20 mouse cellular contexts compared by ENCODE assay signal in the genomic region with DNA sequence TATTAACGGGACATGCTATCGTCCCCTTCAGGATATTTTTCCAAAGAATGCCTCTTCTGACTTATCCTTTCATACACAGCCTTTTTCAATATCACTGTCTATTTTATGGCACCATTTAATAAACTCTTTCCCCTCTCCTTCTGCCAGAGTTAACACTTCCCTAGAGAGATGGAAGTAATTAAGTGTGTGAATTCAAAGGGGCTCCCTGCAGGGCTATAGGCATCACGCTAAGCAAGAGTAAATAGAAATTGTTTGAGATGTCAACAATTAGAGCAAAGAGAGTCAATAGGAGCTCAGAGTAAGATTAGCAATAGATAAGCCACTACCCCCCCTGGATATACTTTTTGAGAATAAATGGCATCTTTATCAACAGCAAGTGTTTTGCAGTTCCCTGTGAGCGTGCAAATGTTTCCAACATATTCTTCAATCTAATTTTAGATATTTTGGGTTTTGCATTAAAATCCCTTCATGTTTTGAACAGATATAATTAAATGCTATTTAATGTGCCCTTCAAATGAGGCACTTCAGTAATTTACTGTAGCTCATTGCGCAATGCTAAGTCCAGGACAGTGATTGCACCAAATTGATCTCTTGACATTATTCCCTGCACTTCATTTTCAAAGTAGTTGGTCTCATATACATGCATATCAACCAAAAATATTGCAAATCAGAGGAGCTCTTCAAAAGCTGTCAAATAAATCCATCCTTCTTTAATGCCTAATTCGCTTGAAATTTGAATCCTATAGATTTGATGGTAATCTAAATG.
DNase-seq lines count a peak whose midpoint lies in the region; ATAC-seq and TF ChIP-seq lines count a peak whose summit lies in the region.
"Had no signal": no experiment of that assay in that cellular context is flagged by ENCODE, and none has a peak within 500 bp of the region (broad histone marks: within the 10 kb centered on the region; RNA-seq: fewer than 3 reads in every experiment).

No protein-coding gene starts in this region.

- H3K4me2 ChIP-seq in hindbrain, embryonic 13.5 days: no peak overlapping the region
- no peak overlapping the region for H3K4me2 ChIP-seq in hindbrain, embryonic 11.5 days (replicated peaks; ENCODE audit: low read depth, low read length)
- H3K4me2 ChIP-seq in midbrain, postnatal 0 days (ENCODE audit: low read depth, low read length, poor library complexity, severe bottlenecking): no peak overlapping the region
- H3K4me2 ChIP-seq: heart, embryonic 15.5 days; liver, embryonic 12.5 days had no signal

- no peak for TF ChIP-seq POLR2A in brain, embryonic 14.5 days (IDR thresholded peaks at IDR 0.05; ENCODE audit: borderline replicate concordance, extremely low read depth, insufficient read depth, insufficient read length, poor library complexity, severe bottlenecking)

- H3K9me3 ChIP-seq in hindbrain, embryonic 13.5 days: no peaks in the 10 kb centered on the region
- H3K9me3 ChIP-seq in hindbrain, embryonic 11.5 days (ENCODE audit: control insufficient read depth, low read length): no peaks in the 10 kb centered on the region
- H3K9me3 ChIP-seq in midbrain, postnatal 0 days (ENCODE audit: low read length): no peaks in the 10 kb centered on the region
- H3K9me3 ChIP-seq: heart, embryonic 15.5 days; liver, embryonic 12.5 days had no signal

- H3K27me3 ChIP-seq in hindbrain, embryonic 13.5 days: no peaks in the 10 kb centered on the region
- no peaks in the 10 kb centered on the region for H3K27me3 ChIP-seq in hindbrain, embryonic 11.5 days (ENCODE audit: control insufficient read depth, insufficient read depth, low read length)
- H3K27me3 ChIP-seq in C2C12 (ENCODE audit: control insufficient read depth, insufficient read depth, insufficient read length): no peaks in the 10 kb centered on the region
- no peaks in the 10 kb centered on the region for H3K27me3 ChIP-seq in midbrain, postnatal 0 days (ENCODE audit: insufficient read depth, low read length)
- H3K27me3 ChIP-seq: heart, embryonic 15.5 days; liver, embryonic 12.5 days had no signal

- no peak for DNase-seq in hindbrain, embryonic 11.5 days (ENCODE audit: low spot score)
- peak; percentile 65 for DNase-seq in brain, embryonic 14.5 days (ENCODE audit: low read depth)
- peak; percentile 21 for DNase-seq in midbrain, postnatal 0 days (ENCODE audit: low spot score)
- DNase-seq in urinary bladder, adult 2 months (ENCODE audit: low spot score): no peak
- no peak for DNase-seq in kidney, postnatal 4 days
- DNase-seq: adrenal gland, postnatal 14 days; cerebellum, adult 9-10 months; heart, postnatal 36 days; kidney, adult 2 months; kidney, postnatal 10 days; layer of hippocampus, postnatal 36 days; lung, adult 18-20 months; lung, postnatal 10 days; thymus, adult 2 months; thymus, postnatal 4 days had no signal

- H3ac ChIP-seq in C2C12 (ENCODE audit: control insufficient read depth, insufficient read length, low read depth): no peak overlapping the region

- H3K27ac ChIP-seq in hindbrain, embryonic 13.5 days: no peak overlapping the region
- no peak overlapping the region for H3K27ac ChIP-seq in hindbrain, embryonic 11.5 days (ENCODE audit: low read depth, low read length)
- no peak overlapping the region for H3K27ac ChIP-seq in midbrain, postnatal 0 days (ENCODE audit: low read depth, low read length)
- H3K27ac ChIP-seq: heart, embryonic 15.5 days; layer of hippocampus, adult 2 months; liver, embryonic 12.5 days had no signal

- H3K36me3 ChIP-seq in hindbrain, embryonic 13.5 days: no peaks in the 10 kb centered on the region
- no peaks in the 10 kb centered on the region for H3K36me3 ChIP-seq in hindbrain, embryonic 11.5 days (ENCODE audit: control insufficient read depth, insufficient read depth, low read length)
- no peaks in the 10 kb centered on the region for H3K36me3 ChIP-seq in C2C12 (ENCODE audit: control insufficient read depth, insufficient read depth)
- H3K36me3 ChIP-seq in midbrain, postnatal 0 days (ENCODE audit: insufficient read depth, low read length): no peaks in the 10 kb centered on the region
- H3K36me3 ChIP-seq: heart, embryonic 15.5 days; liver, embryonic 12.5 days had no signal

- H3K4me3 ChIP-seq in hindbrain, embryonic 13.5 days: no peak overlapping the region
- H3K4me3 ChIP-seq in hindbrain, embryonic 11.5 days (ENCODE audit: low read depth, low read length): no peak overlapping the region
- H3K4me3 ChIP-seq in C2C12 (ENCODE audit: insufficient read depth, poor library complexity, severe bottlenecking): no peak overlapping the region
- H3K4me3 ChIP-seq in midbrain, postnatal 0 days (ENCODE audit: low read depth, low read length): no peak overlapping the region
- H3K4me3 ChIP-seq: heart, embryonic 15.5 days; layer of hippocampus, adult 2 months; liver, embryonic 12.5 days had no signal

- WGBS in hindbrain, embryonic 13.5 days: 51% methylated on average over 6 of the region's 6 CpGs
- 70% methylated on average over 6 of the region's 6 CpGs for WGBS in hindbrain, embryonic 11.5 days
- WGBS in midbrain, postnatal 0 days: 60% methylated on average over 6 of the region's 6 CpGs

- ATAC-seq in hindbrain, embryonic 13.5 days (ENCODE audit: low FRiP score): 0 out of 2 replicates have a peak, but pooled peaks have one; percentile 59
- no peak for ATAC-seq in hindbrain, embryonic 11.5 days (ENCODE audit: low FRiP score)
- no peak for ATAC-seq in midbrain, postnatal 0 days (ENCODE audit: low FRiP score)
- ATAC-seq: liver, embryonic 12.5 days had no signal

- no peak for TF ChIP-seq CTCF in C2C12 (IDR thresholded peaks at IDR 0.05; ENCODE audit: control insufficient read depth, insufficient read depth, insufficient read length)
- no peak for TF ChIP-seq CTCF in brain, embryonic 14.5 days (IDR thresholded peaks at IDR 0.05; ENCODE audit: borderline replicate concordance, extremely low read depth, insufficient read depth, insufficient read length)
- TF ChIP-seq CTCF in midbrain, postnatal 0 days (IDR thresholded peaks at IDR 0.05): no peak

- no peaks in the 10 kb centered on the region for H3K79me2 ChIP-seq in C2C12 (ENCODE audit: control insufficient read depth, insufficient read depth)

- H3K9ac ChIP-seq in hindbrain, embryonic 13.5 days: no peak overlapping the region
- no peak overlapping the region for H3K9ac ChIP-seq in hindbrain, embryonic 11.5 days (ENCODE audit: low read depth, low read length)
- no peak overlapping the region for H3K9ac ChIP-seq in midbrain, postnatal 0 days (replicated peaks; ENCODE audit: low read length, poor library complexity, severe bottlenecking)
- H3K9ac ChIP-seq: heart, embryonic 15.5 days; liver, embryonic 12.5 days had no signal

- no peaks in the 10 kb centered on the region for H3K4me1 ChIP-seq in hindbrain, embryonic 13.5 days (replicated peaks)
- H3K4me1 ChIP-seq in hindbrain, embryonic 11.5 days (replicated peaks; ENCODE audit: control insufficient read depth, insufficient read depth, low read length): no peaks in the 10 kb centered on the region
- no peaks in the 10 kb centered on the region for H3K4me1 ChIP-seq in midbrain, postnatal 0 days (ENCODE audit: insufficient read depth, low read length)
- H3K4me1 ChIP-seq: heart, embryonic 15.5 days; liver, embryonic 12.5 days had no signal

- no peaks in the 10 kb centered on the region for H3K79me3 ChIP-seq in C2C12 (ENCODE audit: low read depth)

TF ChIP-seq in C2C12, 6 proteins besides CTCF, POLR2A, EP300 and RAD21:
- TF ChIP-seq MAX (IDR thresholded peaks at IDR 0.05) (no peak), CEBPB (IDR thresholded peaks at IDR 0.05; ENCODE audit: low read depth) (peak; percentile 81)

Comparison
In these comparisons a context has a peak if more than half of its experiments do, and no peak if none do; other contexts are left out.
1. DNase-seq: peak in brain, embryonic 14.5 days (single experiment) and midbrain, postnatal 0 days (single experiment); none in hindbrain, embryonic 11.5 days (single experiment), urinary bladder, adult 2 months (single experiment) and kidney, postnatal 4 days (0 of 2).